Mouse (Mus musculus): ENCODE results near the gene Hnrnpu.

Hnrnpu gene

GRCm38 (mm10) chr1:178338318-178338641 is 683 bp upstream of the Hnrnpu start:
- peak; percentile 31 to 42 for DNase-seq

DNA sequence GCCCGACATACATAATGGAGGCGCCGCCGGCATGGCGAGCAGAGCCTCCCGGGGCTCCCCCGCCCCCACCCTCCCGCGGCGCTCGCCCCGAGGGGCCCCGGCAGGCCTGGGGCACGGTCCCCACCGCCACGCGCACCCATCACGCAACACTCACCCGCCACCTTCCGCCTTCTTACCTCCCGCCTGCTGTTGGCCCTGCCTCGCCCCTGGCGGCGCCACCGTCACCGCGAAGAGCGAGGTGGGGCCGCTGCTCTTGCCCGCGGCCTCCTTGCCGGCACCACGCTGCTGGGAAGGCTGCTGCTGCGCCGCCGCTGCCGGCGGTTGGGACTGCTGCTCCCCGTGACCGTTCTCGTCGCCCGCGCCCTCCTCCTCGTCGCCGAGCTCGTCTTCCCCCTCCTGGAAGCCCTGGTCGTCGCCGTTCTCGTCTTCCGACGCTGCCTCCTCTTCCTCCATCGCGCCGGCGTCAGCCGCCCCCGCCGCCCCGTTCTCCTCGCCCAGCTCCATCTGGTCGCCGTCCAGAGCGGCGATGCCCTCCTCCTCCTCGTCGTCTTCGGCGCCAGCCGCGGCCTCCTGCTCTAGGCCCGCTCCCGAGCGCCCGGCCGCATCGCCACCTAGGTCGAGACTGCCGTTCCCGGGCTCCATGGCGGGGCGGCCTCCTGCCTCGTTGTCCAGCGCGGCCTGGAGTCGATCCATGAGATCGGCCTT is 668 bp downstream of the Hnrnpu start:
- peak; percentile 32 to 37 for DNase-seq

- DNase-seq = peak; percentile 95 to 97
These were observed 1.3 kb downstream of the Hnrnpu start for GRCm38 (mm10) chr1:178336289-178336775.

DNA sequence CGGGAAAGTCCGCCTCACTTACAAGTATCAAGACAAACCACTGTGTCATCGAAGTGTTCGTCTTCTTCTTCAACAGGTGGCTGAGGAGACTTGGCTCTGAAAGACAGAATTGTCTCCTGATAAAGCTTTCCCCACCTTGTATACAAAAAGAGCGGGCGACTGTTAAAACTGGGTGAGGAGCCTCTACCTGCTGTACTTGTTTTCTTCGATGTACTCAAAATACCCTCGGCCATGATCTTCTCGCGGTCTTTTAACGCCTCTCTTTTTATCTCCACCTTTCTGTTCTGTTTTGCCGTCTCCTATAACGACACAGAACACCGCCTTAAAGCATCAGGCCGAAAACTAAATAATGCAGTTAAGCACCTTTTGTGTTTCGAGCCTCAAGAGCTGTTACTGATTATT is 1.7 kb downstream of the Hnrnpu start:
- DNase-seq = peak in 1 of 2 experiments; percentile 21

DNA sequence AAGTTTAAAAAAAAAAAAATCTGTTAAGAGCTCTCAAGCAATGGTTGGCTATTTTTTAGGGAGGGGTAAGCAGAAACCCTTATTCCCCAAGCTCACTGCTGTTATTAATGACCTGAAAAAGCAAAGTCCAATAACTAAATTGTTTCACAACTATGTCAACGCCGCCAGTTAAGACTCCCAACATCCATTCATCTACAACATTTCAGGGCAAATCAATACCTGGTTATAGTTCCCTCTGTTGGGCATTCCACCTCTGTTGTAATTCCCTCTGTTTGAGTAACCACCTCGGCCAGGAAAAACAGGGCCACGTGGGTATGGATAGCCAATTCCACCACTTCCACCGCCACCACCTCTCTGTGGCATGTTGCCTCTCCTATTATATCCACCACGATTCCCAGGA is 7.7 kb downstream of the Hnrnpu start:
- no peak for DNase-seq

GRCm38 (mm10) chr1:178329017-178329416 is 8.6 kb downstream of the Hnrnpu start:
- no peak for DNase-seq

DNA sequence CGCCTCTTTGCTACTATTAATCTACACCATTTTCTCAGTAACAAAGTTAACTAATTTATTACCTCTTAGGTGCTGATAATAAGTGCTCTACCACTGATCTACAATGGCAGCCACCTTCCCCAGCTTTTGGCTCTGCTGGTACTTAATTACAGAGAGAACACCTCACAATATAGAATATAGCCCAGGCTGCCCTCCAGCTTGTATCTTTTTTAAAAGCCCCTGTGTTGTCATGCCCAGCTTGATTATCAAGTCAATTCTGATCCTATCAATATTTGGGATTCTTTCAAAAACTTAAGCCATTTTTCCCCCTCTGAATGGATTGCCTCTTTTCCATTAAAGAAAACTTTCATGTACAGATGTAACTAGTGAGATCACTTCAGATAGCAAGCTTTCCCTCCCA is 10.6 kb downstream of the Hnrnpu start:
- no peak for DNase-seq

- DNase-seq = no peak
These were observed 11.2 kb downstream of the Hnrnpu start for GRCm38 (mm10) chr1:178326357-178326756.

GRCm38 (mm10) chr1:178324568-178324967 is 13.0 kb downstream of the Hnrnpu start:
- DNase-seq = no peak

- no peak for DNase-seq
These were observed 14.4 kb downstream of the Hnrnpu start for GRCm38 (mm10) chr1:178323235-178323634.

DNA sequence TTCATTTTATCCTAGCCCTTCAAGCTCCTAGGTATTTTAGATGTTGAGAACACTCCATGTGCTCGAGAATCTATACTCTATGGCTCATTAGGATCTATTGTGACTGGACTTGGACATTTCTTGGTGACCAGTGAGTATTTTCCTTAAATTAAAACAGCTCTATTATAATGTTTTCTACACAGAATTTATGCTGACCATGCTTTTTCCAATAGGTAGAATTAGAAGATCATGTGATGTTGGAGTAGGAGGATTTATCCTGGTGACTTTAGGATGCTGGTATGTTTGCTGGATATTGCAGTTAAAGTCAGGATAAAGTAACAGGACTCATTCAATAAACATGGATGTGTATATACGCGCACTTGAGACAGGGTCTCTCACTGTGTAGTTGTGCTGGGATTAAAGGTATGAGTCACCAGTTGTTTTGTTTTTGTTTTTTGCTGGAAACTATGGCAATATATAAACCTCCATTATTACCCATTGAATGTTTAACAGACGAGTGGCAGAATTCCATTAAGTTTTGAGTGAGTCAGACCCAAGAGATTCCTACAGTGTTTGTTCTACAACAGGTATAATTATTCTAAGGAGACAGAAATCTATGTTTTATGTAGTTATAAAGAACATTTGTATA is 15.8 kb downstream of the Hnrnpu start:
- no peak for DNase-seq

GRCm38 (mm10) chr1:178320723-178321590 is 16.6 kb downstream of the Hnrnpu start:
- no peak for DNase-seq

GRCm38 (mm10) chr1:178320038-178320722 is 17.4 kb downstream of the Hnrnpu start:
- no peak for DNase-seq

DNA sequence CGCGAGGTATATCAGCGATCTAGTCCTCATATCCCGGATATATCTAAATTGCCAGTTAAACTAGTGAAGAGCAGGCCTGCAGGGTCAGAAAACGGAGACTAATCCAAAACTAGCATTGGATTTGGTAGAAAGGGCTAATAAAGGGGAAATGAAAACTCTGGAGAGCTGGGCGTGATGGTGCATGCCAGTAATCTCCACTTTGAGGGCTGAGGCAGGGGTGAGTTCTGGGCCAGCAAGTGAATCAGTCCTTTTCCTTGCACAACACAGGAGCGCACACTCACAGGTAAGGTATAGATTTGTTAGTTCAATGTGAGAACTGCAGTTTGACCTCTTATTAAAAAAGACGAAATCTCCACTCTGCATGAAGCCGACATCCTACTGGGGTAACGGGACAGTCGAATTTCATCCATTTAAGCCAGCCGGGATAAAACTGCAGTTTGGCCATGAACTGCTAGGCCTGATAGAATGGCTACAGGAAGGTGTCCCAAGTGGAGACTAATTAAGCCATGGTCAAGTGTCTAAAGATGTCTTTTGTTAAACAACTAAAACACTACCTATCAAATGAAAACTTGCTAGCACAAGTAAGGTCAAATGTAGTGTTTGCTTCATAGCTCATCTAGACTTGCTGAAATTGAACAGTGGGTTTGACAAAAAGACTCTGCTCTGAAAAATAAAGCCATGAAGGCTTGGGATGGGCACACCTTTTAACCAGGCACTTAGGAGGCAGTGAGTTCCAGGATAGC is 18.1 kb downstream of the Hnrnpu start:
- DNase-seq = peak; percentile 38 to 42

GRCm38 (mm10) chr1:178318389-178319184 is 19.0 kb downstream of the Hnrnpu start, which contains the start of gene Cox20:
Gene Cox20 (plus strand): TSS chr1:178319130.
- DNase-seq = peak; percentile 95 to 96

GRCm38 (mm10) chr1:178318002-178318388 is 19.6 kb downstream of the Hnrnpu start:
- DNase-seq = peak; percentile 92 to 95

GRCm38 (mm10) chr1:178317275-178318001 is 20.2 kb downstream of the Hnrnpu start:
- DNase-seq = no peak

GRCm38 (mm10) chr1:178314236-178314635 is 23.4 kb downstream of the Hnrnpu start:
- DNase-seq = no peak

GRCm38 (mm10) chr1:178313039-178313597 is 24.5 kb downstream of the Hnrnpu start:
- no peak for DNase-seq

- DNase-seq = no peak
These were observed 27.5 kb downstream of the Hnrnpu start for GRCm38 (mm10) chr1:178310128-178310527.

Measured in lung, adult 18-20 months (tissue).